Mouse (Mus musculus) heart, adult 2 months (tissue): Measurements from ENCODE around the gene Jdp2. TPM values are rescaled to one million over a fixed set of nuclear protein-coding genes. Genes with fewer than 3 reads are reported as not detected.

Source experiments
- DNase-seq, 2 experiments: peaks; one replicate each; pipeline ENCODE4 v3.0.0; 2021
- H3K27ac ChIP-seq: fragments of 200-600 bp; 2 replicates; pipeline ENCODE4 v1.8.1; 2022
- H3K27me3 ChIP-seq: fragments of 200-500 bp; 2 replicates; pipeline ENCODE4 v1.6.1; 2012; ENCODE audit warnings: mild to moderate bottlenecking, low read length, inconsistent platforms, mixed read lengths; ENCODE audit not compliant: control insufficient read depth, insufficient read depth
- H3K36me3 ChIP-seq: fragments of 200-500 bp; 2 replicates; pipeline ENCODE4 v1.6.1; 2012; ENCODE audit warnings: low read length, inconsistent platforms; ENCODE audit not compliant: control insufficient read depth, insufficient read depth
- H3K4me1 ChIP-seq: fragments of 200-500 bp; 2 replicates; pipeline ENCODE4 v1.6.1; 2011; ENCODE audit warnings: low read length; ENCODE audit not compliant: control insufficient read depth, insufficient read depth
- H3K4me3 ChIP-seq: fragments of 200-600 bp; 2 replicates; pipeline ENCODE4 v1.8.1; 2022
- H3K79me2 ChIP-seq: fragments of 200-500 bp; replicated peaks from 2 replicates; pipeline ENCODE4 v1.6.1; 2012; ENCODE audit warnings: mild to moderate bottlenecking, inconsistent platforms, low read length, moderate library complexity, mixed read lengths; ENCODE audit not compliant: control insufficient read depth, insufficient read depth
- H3K9ac ChIP-seq: fragments of 200-500 bp; 2 replicates; pipeline ENCODE4 v1.6.1; 2012; ENCODE audit warnings: low read depth, mild to moderate bottlenecking, control low read depth, inconsistent platforms, low read length, mixed read lengths
- CTCF ChIP-seq: fragments of 200-600 bp; IDR thresholded peaks from 2 replicates; pipeline ENCODE4 v1.8.1; 2022; ENCODE audit warnings: antibody characterized with exemption, mild to moderate bottlenecking, moderate library complexity
- EP300 ChIP-seq: fragments of 200-500 bp; IDR thresholded peaks from 2 replicates; pipeline ENCODE4 v1.6.1; 2011; ENCODE audit warnings: low read depth, low read length, control low read depth; ENCODE audit not compliant: insufficient read depth
- POLR2A ChIP-seq: fragments of 200-500 bp; IDR thresholded peaks from 2 replicates; pipeline ENCODE4 v1.6.1; 2011; ENCODE audit warnings: mild to moderate bottlenecking, low read depth, low read length, control low read depth; ENCODE audit not compliant: insufficient read depth
- WGBS: fragments of 180-500 bp; shearing (Covaris S2); methylation state at CpG from one replicate; pipeline ENCODE4 v1.1.7; 2018; 5-methylcytosine and 5-hydroxymethylcytosine counted together
- intact Hi-C: fragments of 180-260 bp; cut with DNase I; formaldehyde crosslinking; loops from one replicate; pipeline ENCODE4 v1.15.1; 2025
- polyA plus RNA-seq: library from polyadenylated mRNA; depleted of rRNA; stranded (reverse); fragments of >200 nt; gene quantifications from 2 replicates; pipeline ENCODE4 v1.2.3, GENCODE M21; 2012
- total RNA-seq, 2 experiments: library from RNA; stranded (reverse); gene quantifications; 2 replicates each; pipeline ENCODE4 v1.2.3; 2021

Jdp2 gene
- total and polyA plus RNA-seq, 3 experiments = 4.3 to 15.9 (median 7.5) TPM

- TF ChIP-seq CTCF (no peak), POLR2A (no peak), EP300 (no peak)
- no peaks in the 10 kb centered on the region for H3K27me3 ChIP-seq
- 68% methylated on average over 4 of the region's 4 CpGs for WGBS
- 0 out of 2 replicates have a peak, but pooled peaks cover 5% of the 10 kb centered on the region for H3K36me3 ChIP-seq
- intact Hi-C loops = no loop called here
- H3K27ac ChIP-seq = peak overlapping the region; percentile 17; the same call in 1 of the 2 replicates
- H3K9ac ChIP-seq = no peak overlapping the region
- peaks cover 6% of the 10 kb centered on the region; the same call in 1 of the 2 replicates for H3K79me2 ChIP-seq
- DNase-seq = no peak
- H3K4me3 ChIP-seq = no peak overlapping the region
- peaks cover 13% of the 10 kb centered on the region for H3K4me1 ChIP-seq
These were observed 22.8 kb downstream of the Jdp2 start for GRCm38 (mm10) chr12:85621673-85622072.

DNA sequence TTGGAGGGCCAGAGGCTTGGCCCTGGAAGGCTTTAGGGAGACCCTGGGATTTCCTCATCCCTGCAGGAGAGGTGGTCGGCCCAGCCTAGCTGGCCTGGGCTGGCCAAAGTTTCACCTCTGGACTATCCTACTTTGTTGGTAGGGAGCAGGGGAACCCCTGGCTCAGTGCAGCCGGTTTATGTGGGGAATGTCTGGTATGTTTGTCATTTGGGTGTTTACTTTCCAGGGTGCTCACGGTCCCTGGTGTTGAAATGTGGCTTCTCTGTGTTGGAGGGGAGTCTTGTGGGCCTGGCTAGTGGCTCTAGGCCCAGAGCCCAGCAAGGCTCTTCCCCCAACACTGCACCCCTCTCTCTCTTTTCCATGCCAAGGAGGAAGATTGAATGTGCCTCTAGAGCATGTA, 24.9 kb downstream of the Jdp2 start:
- intact Hi-C loops = no loop called here
- TF ChIP-seq CTCF (no peak), POLR2A (no peak), EP300 (no peak)
- no peak overlapping the region for H3K9ac ChIP-seq
- H3K4me3 ChIP-seq = no peak overlapping the region
- no peak overlapping the region for H3K27ac ChIP-seq
- H3K27me3 ChIP-seq = no peaks in the 10 kb centered on the region
- peaks cover 6% of the 10 kb centered on the region; the same call in 1 of the 2 replicates for H3K79me2 ChIP-seq
- peaks cover 11% of the 10 kb centered on the region for H3K4me1 ChIP-seq
- H3K36me3 ChIP-seq = 0 out of 2 replicates have a peak, but pooled peaks cover 5% of the 10 kb centered on the region
- no peak for DNase-seq
- 35% methylated on average over 3 of the region's 3 CpGs for WGBS

DNA sequence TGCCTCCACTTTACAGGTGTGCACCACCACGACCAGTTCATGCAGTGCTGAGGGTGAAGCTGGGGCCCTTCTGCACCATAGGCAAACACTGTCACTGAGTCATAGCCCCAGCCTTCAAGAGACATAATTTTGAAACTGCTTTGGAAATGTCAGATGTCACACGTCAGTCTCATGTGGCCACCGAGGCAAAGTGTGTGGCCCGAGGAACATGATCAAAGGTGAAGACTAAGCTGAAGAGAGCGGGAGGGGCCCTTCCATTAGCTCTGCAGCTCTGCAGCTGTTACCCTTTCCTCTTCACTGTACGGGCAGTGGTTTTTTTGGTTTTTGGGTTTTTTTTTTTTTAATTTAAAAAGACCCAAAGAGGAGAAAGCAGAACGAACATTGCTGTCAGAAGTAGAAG, 25.8 kb downstream of the Jdp2 start:
- Histone ChIP-seq H3K4me1 (peaks cover 8% of the 10 kb centered on the region), H3K9ac (no peak overlapping the region), H3K36me3 (0 out of 2 replicates have a peak, but pooled peaks cover 4% of the 10 kb centered on the region), H3K4me3 (no peak overlapping the region), H3K27me3 (no peaks in the 10 kb centered on the region), H3K79me2 (peaks cover 6% of the 10 kb centered on the region; the same call in 1 of the 2 replicates), H3K27ac (no peak overlapping the region)
- no peak for TF ChIP-seq EP300
- no peak for TF ChIP-seq CTCF
- TF ChIP-seq POLR2A = no peak
- DNase-seq = no peak
- intact Hi-C loops = no loop called here
- WGBS = 92% methylated on average over 7 of the region's 7 CpGs

DNA sequence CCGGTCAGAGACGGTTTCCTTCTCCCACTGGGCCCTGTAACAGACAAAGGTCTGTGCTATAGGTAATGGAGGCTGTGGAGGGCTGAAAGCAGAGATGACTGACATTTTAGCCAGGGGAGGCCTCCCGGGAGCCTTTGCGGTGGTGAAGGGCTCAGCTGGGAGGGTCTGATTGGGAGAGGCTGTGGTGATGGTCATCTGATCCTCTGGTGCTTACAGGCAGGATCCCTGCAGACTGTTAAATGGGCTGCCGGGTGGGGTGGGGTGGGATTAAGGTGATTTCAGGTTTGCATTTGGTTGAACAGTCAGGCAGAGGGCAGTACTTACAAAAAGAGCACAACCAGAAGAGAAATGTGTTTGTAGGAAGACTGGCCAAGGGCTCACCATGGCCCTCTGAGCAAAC, 27.0 kb downstream of the Jdp2 start:
- no peak for DNase-seq
- Histone ChIP-seq H3K36me3 (no peaks in the 10 kb centered on the region), H3K27me3 (no peaks in the 10 kb centered on the region), H3K4me3 (no peak overlapping the region), H3K4me1 (peaks cover 11% of the 10 kb centered on the region), H3K27ac (no peak overlapping the region), H3K79me2 (peaks cover 6% of the 10 kb centered on the region; the same call in 1 of the 2 replicates), H3K9ac (no peak overlapping the region)
- no peak for TF ChIP-seq POLR2A
- TF ChIP-seq CTCF = no peak
- no peak for TF ChIP-seq EP300
- 74% methylated on average over 5 of the region's 5 CpGs for WGBS
- intact Hi-C loops = no loop called here

GRCm38 (mm10) chr12:85629661-85630481, 31.0 kb downstream of the Jdp2 start:
- Histone ChIP-seq H3K9ac (no peak overlapping the region), H3K4me3 (no peak overlapping the region), H3K27ac (peak overlapping the region; percentile 38), H3K36me3 (no peaks in the 10 kb centered on the region), H3K4me1 (peaks cover 9% of the 10 kb centered on the region), H3K27me3 (no peaks in the 10 kb centered on the region), H3K79me2 (0 out of 2 replicates have a peak, but pooled peaks cover 3% of the 10 kb centered on the region)
- 33% methylated on average over 21 of the region's 21 CpGs for WGBS
- intact Hi-C loops = no loop called here
- peak; percentile 59 to 76 for DNase-seq
- peak; percentile 84; the same call in 1 of the 2 replicates for TF ChIP-seq EP300
- no peak for TF ChIP-seq CTCF

DNA sequence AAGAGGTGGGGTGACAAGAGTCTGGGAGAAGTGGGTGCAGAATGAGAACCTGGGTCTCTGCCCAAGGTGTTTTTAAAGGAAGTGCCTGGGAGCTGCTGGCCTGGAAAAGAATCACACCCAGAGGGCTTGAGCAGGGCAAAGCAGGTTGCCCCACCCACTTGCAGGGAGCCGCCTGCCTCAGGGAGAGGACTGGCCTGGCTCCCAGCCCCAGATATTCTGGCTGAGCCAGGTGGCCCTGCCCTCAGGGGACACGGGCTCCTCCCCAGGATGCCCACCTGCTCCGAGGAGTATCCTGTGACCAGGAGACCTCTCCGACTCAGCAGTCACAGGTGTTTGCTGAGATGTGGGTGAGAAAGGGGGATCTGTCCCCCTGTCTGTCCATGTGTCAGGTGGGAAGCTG, 32.4 kb downstream of the Jdp2 start:
- 52% methylated on average over 4 of the region's 4 CpGs for WGBS
- intact Hi-C loops = no loop called here
- H3K79me2 ChIP-seq = 0 out of 2 replicates have a peak, but pooled peaks cover 2% of the 10 kb centered on the region
- H3K36me3 ChIP-seq = no peaks in the 10 kb centered on the region
- TF ChIP-seq CTCF (no peak), POLR2A (no peak), EP300 (no peak)
- DNase-seq = peak in 1 of 2 experiments; percentile 23
- no peak overlapping the region for H3K27ac ChIP-seq
- no peak overlapping the region for H3K9ac ChIP-seq
- no peak overlapping the region for H3K4me3 ChIP-seq
- peaks cover 9% of the 10 kb centered on the region for H3K4me1 ChIP-seq
- no peaks in the 10 kb centered on the region for H3K27me3 ChIP-seq
